Mouse (Mus musculus): ENCODE measurements around the gene Tet3.

Tet3 gene

DNA sequence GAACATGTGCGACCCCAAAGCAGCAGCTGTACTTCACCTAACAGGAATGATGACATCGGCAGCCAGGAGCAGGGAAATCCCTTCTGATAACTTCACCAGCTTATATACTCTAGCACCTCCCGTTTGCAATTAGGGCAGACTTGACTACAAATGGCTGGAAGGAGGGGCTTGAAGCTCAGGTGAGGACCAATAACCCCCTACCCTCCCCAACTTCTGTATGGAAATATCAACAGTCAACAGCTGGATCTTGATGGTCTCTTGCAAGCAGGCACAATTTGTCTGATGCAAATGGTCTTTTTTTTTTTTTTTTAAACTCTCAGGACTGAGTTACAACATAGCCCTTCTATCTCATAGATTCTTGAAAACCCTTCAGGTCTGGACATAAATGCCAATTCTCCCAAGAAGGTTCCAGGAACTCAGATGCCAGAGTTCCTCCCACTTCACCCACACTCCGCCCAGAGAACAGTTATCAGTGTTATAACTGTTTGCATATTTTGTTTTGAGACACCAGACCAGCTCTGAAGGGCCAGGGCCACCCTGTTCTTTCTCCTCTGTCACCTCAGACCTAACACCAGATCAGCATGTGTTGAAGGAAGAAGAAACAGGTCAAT is at the start of gene Tet3:
Gene Tet3, minus strand, starts transcription at position 51 of the 611 bp plus-strand sequence.
- DNase-seq (ENCODE audit: low read depth in 1 of 2, low spot score in 2 of 2), result no peak

DNA sequence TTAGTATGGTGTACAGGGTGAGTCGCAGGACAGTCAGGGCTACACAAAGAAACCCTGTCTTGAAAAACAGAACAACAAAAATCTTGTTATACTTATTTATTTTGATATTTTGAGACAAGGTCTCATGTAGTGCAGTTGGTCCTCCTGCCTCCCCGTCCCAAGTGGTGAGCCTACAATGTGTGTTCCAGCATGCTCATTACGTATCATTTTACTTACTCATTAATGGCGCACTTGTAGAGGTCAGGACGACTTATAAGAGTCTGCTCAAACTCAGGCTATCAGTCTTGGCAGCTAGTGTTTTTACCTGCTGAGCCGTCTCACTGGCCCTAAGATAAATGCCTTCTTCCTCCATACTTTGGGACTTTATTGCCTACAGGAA is 48.3 kb upstream of the Tet3 start:
- DNase-seq (ENCODE audit: low read depth in 1 of 2, low spot score in 2 of 2), result no peak

GRCm38 (mm10) chr6:83506258-83507167 is 47.6 kb upstream of the Tet3 start, which contains the start of gene Dguok:
Dguok (minus strand) TSS chr6:83506969.
- peak; percentile 95 to 96 for DNase-seq (ENCODE audit: low read depth in 1 of 2, low spot score in 2 of 2)

- DNase-seq (ENCODE audit: low read depth in 1 of 2, low spot score in 2 of 2), result no peak
Measured at GRCm38 (mm10) chr6:83505554-83505953, 46.7 kb upstream of the Tet3 start.

DNA sequence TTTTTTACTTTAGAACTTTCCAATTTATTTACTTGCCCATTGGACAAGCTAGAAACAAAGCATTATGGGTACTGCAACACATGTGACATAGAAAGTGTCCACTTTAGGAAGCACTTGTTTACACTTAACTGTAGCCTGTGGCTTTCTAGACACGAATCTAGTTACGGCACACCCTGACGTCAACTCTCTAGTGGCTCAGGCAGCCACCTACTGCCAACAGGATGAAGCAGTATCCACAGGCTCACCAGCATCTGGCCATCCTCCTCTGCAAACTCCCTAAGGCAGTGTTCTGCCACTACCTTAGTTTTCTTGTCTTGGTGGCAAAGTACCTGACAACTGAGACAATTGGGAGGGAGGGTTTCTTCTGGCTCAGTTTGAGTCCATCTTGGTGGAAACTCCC is 44.5 kb upstream of the Tet3 start:
- DNase-seq (ENCODE audit: low read depth in 1 of 2, low spot score in 2 of 2), result no peak

GRCm38 (mm10) chr6:83502656-83503055 is 43.8 kb upstream of the Tet3 start:
- peak; percentile 32 to 38 for DNase-seq (ENCODE audit: low read depth in 1 of 2, low spot score in 2 of 2)

- no peak for DNase-seq (ENCODE audit: low read depth in 1 of 2, low spot score in 2 of 2)
Measured at GRCm38 (mm10) chr6:83501524-83502310, 42.8 kb upstream of the Tet3 start.

DNA sequence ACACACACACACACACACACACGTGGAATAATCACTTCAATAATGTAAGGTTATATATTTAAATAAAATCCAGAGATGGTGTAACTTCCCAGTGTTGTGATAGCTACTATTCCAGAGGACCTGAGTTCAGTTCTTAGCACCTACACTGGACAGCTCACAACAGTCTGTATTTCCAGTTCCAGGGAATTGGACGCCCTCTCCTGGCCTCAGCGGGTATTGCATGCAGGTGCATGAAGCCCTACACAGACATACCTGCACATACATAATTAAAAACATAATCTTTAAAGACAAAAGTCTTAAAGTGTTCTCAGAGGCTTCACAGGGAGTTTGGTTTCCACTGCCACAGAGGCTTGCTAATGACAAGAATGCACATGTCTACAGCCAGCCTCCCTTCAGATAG is 41.6 kb upstream of the Tet3 start:
- no peak for DNase-seq (ENCODE audit: low read depth in 1 of 2, low spot score in 2 of 2)

DNA sequence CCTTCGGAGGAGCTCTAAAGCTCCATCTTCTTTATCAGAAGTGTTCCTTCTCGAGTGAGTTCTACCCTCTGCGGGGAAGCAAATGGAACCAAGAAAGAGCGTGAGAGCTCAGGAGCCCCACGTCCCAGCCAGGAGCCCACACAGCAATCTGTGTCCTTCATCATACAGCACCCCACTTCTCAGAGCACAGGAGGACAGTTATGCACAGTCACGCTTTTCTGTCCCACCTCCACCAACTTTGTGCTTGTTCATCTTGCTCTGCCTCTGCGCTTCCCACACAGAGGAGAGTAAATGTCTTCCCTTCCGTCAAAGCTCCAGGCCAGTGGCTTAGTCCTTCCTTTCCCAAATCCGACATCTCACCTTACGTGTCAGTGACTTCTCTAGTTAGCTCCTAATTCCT is 40.2 kb upstream of the Tet3 start:
- DNase-seq (ENCODE audit: low read depth in 1 of 2, low spot score in 2 of 2), result no peak

DNA sequence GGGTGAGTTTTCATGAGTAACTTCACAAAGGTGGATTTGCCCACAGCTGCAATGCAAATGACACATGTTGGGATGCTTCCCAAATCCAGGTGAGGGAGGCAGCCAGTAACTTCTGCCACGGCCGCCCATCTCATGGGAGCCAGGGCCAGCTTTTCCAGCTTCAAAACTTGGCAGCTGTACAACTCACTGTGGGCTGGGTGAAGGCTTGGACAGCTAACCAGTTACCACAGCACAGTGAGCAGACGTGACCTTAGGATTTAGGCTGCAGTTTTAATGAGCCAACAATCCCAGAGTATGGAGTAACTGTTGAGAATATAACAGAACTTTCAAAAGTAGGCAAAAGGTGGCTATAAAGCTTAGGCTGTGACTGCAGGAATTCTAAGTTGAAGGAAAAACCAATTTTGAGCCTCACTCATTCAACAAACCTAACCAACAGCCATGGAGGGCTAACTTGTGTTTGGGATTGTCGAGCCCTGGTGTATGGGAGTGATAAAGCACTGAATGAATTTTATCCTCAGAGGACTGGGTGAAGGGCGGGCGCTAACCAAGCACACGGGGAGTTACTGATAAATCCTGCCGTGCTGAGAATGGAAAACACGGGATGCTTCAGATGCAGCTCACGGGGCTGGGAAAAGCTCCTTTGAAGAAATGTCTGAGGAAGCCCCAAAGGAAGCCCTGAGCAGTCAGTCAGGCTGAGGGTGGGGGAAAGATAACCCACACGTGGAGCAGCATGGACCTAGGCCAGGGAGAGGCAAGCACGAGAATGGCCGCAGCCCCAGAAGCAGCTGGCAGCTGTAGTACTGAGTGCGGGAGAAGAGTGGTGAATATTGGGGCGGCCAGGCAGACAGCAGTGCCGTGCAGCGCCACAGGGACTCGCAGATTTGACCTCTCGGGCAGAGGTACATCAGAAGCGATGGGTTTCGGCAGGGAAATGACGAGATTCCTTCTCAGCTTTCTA is 38.1 kb upstream of the Tet3 start:
- no peak for DNase-seq (ENCODE audit: low read depth in 1 of 2, low spot score in 2 of 2)

GRCm38 (mm10) chr6:83496009-83496752 is 37.3 kb upstream of the Tet3 start:
- DNase-seq (ENCODE audit: low read depth in 1 of 2, low spot score in 2 of 2), result no peak

DNA sequence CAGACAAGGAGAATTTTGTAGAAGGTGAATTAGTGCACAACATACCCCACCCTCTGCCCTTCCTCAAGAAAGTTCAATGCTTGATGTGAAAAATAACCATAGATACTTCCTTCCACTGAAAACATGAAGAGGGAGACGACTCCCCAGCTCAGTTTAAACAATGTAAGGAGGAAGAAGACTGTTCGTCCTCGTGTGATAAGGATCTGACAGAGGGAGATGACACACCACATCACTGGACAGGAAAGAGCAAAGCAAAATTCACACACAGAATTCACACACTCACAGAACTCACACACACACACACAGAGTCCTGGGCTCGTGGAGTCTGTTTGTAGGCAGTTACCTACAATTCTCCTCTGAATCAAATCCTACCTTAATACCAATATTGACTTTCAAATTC is 31.7 kb upstream of the Tet3 start:
- no peak for DNase-seq (ENCODE audit: low read depth in 1 of 2, low spot score in 2 of 2)

- DNase-seq (ENCODE audit: low read depth in 1 of 2, low spot score in 2 of 2), result no peak
Measured at GRCm38 (mm10) chr6:83488200-83488599, 29.3 kb upstream of the Tet3 start.

GRCm38 (mm10) chr6:83487298-83487697 is 28.4 kb upstream of the Tet3 start:
- no peak for DNase-seq (ENCODE audit: low read depth in 1 of 2, low spot score in 2 of 2)

DNA sequence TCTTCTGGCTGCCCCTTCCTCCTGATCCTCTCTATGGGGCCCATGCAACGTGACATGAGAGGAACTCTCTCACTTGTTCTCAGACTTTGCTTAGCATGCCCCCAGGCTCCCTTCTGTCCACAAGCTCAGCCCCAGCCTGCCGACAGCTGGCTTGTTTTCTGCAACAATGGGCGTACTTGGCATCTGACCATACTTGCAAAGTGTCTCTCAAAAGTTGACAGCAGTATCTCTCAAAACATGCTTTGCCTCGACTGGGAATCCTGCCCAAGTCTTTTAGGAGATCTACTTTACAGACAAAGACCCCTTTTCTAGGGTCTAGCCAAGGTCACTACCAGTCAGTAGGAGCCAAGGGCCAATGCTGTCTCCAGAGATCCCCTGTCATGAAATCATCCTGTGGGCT is 27.0 kb upstream of the Tet3 start:
- DNase-seq (ENCODE audit: low read depth in 1 of 2, low spot score in 2 of 2), result no peak

GRCm38 (mm10) chr6:83483776-83484175 is 24.9 kb upstream of the Tet3 start:
- no peak for DNase-seq (ENCODE audit: low read depth in 1 of 2, low spot score in 2 of 2)

DNA sequence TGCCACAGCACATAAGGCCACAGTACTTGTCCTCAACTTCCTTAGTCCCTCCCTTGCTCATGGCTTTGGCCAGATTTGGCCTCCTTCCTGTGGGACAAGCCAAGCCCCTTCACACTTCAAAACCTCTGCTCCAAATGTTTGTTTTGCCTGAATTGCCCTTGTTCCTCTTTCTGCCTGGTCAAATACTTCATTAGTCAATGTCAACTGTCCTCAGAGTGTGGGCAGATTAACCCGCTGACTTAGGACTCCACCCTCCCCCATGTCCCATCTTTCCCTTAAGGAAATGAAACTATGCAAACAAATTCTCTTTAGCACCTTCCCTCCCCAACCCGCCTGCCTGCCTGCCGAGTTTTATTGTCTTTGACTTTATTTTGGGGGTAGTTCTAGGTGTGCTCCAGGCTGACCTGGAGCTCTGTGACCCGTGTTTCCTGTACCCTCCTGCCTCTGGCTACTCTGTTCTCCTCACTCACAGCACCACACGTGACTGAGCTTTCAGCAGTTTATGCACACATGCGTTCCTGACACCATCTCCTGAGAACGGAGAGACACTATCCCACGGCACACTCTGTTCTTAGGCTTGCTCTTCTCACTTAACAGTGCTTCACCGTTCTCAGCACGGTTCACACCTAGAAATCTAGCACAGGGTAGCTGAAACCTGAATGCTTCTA is 23.7 kb upstream of the Tet3 start:
- peak; percentile 48 to 60 for DNase-seq (ENCODE audit: low read depth in 1 of 2, low spot score in 2 of 2)

DNA sequence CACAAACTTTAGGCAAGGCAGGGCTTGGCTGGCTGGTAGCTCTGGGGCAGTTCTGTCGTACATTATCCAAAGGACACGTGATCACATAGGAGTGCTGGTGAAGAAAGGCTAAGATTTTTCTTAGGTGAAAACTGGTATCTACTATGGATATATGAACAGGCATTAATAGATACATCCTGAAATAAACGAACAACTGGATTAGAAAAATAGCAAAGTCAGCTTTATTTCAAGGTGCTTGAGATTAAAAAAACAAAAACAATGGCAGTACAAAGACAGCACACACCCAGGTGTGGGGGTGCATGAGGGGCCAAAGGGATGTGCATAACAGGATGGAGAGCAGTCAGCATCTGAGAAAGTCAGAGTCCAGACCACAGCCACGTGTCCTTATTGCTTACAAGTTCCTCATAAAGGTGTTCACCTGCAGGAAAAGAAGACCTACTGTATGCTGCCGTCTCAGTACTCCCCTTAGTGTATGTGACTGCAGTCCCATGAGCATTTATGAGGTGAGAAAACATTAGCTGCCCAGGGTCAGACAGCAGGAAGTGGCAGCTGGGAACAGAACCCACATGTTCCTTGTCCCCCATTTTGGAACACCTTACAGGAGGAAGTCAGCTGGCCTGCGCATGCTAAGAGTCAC is 21.3 kb upstream of the Tet3 start:
- no peak for DNase-seq (ENCODE audit: low read depth in 1 of 2, low spot score in 2 of 2)

DNA sequence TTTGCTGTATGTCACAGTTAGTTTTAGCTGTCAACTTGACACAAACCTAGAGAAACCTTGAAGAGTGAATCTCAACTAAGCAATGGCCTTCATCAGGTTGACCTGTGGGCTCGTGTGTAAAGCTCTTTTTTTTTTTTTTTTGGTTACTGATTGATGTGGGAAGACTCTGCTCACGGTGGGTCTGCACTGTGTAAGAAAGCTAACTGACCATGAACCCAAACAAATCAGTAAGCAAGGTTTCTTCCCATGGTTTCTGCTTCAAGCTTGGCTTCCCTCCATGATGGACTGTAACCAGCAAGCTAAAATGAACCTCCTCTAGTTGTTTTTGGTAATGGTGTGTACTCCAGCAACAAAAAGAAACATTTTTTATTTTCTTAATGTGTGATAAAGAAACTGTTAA is 20.3 kb upstream of the Tet3 start:
- no peak for DNase-seq (ENCODE audit: low read depth in 1 of 2, low spot score in 2 of 2)

Data from monocyte, adult 2 months (primary cell).